Mouse (Mus musculus) heart, postnatal 0 days (tissue): ENCODE results near the gene Usp9x.

Experiments
- CTCF ChIP-seq: IDR thresholded peaks from 2 replicates; pipeline ENCODE4 v1.5.1; 2016; ENCODE audit warnings: antibody characterized with exemption, control low read depth, low read depth
- EP300 ChIP-seq: IDR thresholded peaks from 2 replicates; pipeline ENCODE4 v1.6.1; 2016; ENCODE audit warnings: antibody characterized with exemption, low read depth

DNA sequence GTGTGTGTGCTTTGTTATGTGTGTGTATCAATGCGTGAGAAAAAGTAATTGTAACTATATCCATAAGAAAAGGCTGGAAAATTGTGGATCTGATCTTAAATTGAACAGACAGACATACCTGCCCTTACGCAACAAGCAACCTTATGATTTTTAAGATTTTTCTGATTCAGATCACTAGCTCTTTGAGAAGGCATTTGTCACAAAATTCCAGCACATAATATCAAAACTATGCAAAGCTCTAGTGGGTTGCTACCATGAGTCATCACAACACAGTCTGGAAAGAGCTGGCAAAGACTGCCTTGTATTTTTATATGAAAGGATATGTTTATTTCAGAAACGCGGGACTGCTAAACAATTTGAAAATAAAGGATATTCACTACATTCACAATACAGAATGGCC, 34.2 kb upstream of the Usp9x start:
- TF ChIP-seq CTCF: no peak
- no peak for TF ChIP-seq EP300
